Mouse (Mus musculus): Measurements from ENCODE around the gene Wdr82. TPM values are rescaled to one million over a fixed set of nuclear protein-coding genes. Genes with fewer than 3 reads are reported as not detected.

Gene Wdr82
- total RNA-seq (2021) = 100 to 1,000 TPM; 155 to 158 TPM

DNA sequence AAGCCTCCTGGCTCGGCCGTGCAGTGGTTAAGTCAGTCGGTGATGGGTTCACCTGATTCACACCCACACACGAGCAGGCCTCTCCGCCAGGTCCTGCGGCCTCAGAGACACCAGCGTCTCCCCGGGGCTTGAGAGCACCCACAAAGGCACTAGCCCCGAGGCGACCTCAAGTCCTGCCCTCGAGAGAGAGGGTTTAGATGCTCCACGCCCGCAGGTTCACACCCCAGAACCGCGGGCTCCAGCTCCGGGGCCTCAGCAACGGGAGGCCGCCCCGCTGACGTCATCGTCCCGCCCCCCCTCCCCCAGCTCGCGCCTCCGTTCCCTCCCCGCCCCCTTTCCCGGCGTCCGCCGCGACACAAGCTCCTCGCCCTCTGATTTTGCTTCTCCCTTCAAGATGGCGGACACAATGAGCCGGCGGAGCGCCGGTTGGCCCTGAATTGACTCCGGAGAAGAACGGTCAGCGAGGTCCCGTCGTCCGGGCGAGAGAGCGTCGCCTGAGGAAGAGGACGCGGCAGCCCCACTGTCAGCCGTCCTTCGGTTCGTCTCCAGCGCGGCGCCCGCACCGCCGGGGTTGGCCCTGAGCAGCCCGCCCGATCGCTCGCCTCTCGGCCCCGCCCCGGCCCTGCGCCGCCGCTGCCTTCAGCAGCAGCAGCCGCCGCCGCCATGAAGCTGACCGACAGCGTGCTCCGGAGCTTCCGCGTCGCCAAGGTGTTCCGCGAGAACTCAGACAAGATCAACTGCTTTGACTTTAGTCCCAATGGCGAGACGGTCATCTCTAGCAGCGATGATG is at the start of gene Wdr82:
Wdr82 (plus strand) TSS at position 373 of the 790 bp plus-strand sequence.
- peak; percentile 80 to 96 for DNase-seq (ENCODE audit: extremely low spot score in 1 of 2, low spot score in 2 of 2)
- intact Hi-C loops (cut with DNase I) = loop anchor here (5.0 to 10.0 kb wide), 2 partner anchors 42 to 254 kb away; partner anchors contain the start of gene Rpl29

DNA sequence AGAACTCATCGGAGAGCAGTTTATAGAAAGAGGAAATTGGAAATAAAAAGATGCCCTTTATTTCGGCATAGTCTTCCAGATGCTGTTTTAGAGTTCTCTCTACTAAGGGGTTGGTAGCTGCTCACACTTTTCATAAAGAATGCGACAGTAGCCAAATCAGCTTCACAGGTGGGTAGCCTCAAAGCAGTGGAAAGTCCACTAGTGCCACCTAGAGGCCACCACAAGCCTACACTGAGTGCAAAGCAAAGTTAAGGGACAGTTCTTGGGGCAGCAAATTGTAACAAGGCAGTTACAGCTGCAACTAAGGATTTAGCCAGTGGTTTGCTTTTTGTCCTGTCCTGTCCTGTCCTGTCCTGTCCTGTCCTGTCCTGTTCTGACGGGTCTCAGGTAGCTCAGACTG is 47.1 kb upstream of the Wdr82 start:
- intact Hi-C loops (cut with DNase I) = loop anchor here (10.0 kb wide), 1 partner anchor 709 kb away; no protein-coding TSS in a partner anchor
- no peak for DNase-seq (ENCODE audit: extremely low spot score in 1 of 2, low spot score in 2 of 2)

DNA sequence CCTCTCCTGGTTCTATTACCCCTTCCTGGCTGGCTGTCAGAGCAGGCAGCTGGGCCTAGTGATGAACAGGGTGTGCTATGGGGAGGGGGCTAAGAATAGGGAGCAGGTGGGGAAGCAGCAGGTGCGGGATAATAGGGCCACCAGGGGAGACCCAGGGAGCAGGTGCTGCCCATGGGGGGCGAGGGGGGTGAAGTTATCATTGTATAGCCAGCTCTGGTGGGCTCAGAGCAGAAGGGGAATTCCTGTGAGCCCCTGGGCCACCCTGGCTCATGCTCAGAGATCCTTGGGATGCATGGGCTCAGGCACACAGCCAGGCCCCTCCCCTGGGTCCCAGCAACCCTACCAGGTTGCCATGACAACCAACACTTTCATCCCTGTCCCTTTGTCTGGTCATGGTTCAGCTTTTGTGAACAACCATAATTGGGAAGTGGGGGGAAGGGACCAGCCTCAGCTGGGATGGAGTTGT is 43.9 kb upstream of the Wdr82 start:
- intact Hi-C loops (cut with DNase I) = loop anchor here (10.0 kb wide), 1 partner anchor 712 kb away; no protein-coding TSS in a partner anchor
- DNase-seq (ENCODE audit: extremely low spot score in 1 of 2, low spot score in 2 of 2) = no peak

DNA sequence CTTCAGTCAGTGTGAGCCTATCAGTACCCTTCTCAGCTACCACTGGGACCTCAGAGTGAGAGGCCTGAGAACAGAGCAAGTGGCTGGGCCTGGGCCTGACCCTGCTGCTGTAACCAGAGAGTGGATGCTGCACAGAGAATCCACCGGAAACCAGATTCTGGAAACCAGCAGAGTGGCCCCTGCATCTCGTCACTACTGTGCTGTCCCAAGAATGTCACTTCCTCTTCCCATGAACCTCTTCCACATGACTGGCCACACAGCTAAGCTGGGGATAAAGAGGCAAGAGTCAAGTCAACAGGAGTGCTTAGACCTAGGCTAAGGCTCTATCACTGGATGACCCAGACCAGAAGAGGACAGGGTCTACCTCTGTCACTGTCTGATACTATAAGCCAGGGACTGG is 41.7 kb upstream of the Wdr82 start:
- no peak for DNase-seq (ENCODE audit: extremely low spot score in 1 of 2, low spot score in 2 of 2)
- intact Hi-C loops (cut with DNase I) = loop anchor here (10.0 kb wide), 1 partner anchor 714 kb away; no protein-coding TSS in a partner anchor

DNA sequence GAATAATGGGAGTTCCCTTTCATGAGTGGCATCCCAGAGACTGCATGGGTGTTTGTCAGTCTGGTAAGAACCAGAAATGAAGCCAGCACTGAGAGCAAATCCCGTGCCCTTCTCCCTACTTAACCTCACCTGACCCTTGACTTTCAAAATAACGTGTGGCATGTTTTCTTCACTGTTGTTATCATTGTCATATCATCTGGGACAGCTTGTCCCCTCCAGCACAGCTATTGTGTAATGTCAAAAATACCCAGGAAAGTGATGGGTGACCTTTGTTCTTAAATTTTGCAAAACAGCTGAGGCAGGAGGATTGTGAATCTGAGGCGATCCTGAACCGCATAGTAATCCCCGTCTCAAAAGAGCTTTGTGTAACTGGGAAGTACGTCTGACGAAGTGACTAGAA is 40.5 kb upstream of the Wdr82 start:
- no peak for DNase-seq (ENCODE audit: extremely low spot score in 1 of 2, low spot score in 2 of 2)
- intact Hi-C loops (cut with DNase I) = no loop called here

DNA sequence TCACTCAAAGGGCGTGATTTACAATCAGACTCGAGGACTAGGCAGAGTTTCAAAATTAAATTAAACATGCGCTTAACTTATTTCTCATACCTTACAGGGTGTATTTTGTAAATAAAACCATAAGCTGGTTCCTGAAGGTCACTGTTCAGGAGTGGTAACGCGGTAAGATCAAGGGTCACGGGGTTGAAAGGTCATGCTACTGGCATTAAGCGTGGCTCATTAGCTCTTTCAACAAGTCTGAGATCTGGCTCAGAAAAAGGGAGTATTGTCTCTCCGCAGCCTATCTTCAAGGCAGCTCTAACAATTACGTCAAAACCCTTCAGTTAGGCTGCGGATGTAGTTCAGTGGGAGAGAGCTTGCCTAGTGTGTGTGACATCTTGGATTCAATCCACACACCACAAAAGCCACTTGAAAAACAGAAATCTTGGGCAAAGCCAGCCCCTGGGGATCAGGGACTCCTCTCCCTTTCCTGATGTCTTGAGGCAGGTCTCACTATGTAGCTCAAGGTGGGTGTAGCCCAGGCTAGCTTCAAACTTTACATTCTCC is 33.0 kb upstream of the Wdr82 start:
- no peak for DNase-seq (ENCODE audit: extremely low spot score in 1 of 2, low spot score in 2 of 2)
- intact Hi-C loops (cut with DNase I) = no loop called here

DNA sequence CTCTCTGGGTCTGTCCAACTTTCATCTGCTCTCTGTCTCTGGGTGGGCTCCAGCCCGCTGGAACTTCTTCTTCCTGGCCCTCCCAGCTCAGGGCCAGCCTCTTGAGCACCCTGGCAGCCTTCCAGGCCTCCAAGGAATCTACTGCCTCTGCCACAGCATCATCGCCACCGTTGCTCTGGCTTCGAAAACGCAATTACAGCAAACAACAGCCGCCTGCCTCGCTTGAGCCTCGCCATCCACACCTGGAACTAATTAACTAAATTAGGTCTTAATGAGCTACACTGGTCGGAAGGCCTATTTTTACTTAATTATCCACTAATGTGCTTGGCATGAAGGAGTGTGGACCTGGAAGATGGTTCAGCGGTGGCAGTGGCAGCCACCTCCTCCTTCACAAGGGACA is 31.0 kb upstream of the Wdr82 start:
- intact Hi-C loops (cut with DNase I) = no loop called here
- peak in 1 of 2 experiments; percentile 52 for DNase-seq (ENCODE audit: extremely low spot score in 1 of 2, low spot score in 2 of 2)

DNA sequence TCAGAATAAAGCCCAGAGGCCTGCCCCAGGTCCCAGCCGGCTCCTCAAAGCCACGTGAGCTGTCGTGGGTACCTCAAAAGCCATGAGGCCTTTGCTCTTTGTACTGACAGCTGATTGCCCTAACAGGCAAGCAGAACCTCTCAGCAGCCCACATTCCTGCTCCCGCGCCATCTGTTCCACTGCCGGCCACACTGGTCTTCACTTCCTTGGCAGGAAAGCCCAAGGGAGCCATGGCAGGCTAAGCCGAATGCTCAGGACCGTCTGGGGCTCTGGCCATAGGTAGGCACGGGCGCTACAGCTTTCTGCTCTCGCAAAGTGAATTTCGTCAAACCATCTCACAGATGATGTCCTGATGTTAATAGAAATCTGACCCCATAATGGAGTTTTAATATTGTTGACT is 28.8 kb upstream of the Wdr82 start:
- intact Hi-C loops (cut with DNase I) = no loop called here
- no peak for DNase-seq (ENCODE audit: extremely low spot score in 1 of 2, low spot score in 2 of 2)

DNA sequence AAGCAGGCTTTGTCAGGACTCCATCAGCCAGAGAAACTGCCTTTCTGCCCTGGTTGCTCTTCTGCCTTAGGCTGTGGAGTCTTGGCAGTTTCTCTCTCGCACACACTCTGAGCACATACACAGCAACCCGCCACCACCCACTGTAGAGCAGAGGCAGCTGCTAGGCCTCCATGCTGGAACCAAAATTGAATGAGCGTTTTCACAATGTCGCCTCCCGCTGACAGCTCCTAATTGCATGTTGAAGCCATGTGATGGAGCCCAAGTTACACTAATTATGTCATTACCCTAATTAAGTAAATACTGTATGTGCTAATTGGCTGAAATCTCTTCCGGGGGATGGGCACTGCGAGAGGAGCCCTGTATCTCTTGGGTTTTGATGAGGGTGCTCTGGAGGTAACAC is 26.6 kb upstream of the Wdr82 start:
- intact Hi-C loops (cut with DNase I) = no loop called here
- DNase-seq (ENCODE audit: extremely low spot score in 1 of 2, low spot score in 2 of 2) = no peak

DNA sequence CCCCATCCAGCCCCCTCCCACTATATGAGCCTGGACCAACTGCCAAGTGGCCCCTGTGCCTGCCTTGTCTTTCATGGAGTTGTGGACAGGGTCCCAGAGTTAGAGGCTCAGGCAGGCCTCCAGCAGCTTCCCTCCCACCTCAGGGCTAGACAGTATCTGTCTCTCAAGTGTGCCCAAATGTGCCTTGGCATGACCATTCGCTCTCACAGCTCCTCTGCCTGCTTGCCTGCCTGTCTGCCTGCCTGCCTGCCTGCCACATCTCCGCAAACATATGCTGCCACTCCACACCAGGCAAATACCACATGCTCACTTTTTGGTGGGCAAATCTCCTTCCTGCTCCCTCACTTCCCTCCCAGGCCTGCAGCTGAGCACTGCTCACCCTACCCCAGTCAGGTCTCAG is 25.1 kb upstream of the Wdr82 start:
- intact Hi-C loops (cut with DNase I) = no loop called here
- no peak for DNase-seq (ENCODE audit: extremely low spot score in 1 of 2, low spot score in 2 of 2)

DNA sequence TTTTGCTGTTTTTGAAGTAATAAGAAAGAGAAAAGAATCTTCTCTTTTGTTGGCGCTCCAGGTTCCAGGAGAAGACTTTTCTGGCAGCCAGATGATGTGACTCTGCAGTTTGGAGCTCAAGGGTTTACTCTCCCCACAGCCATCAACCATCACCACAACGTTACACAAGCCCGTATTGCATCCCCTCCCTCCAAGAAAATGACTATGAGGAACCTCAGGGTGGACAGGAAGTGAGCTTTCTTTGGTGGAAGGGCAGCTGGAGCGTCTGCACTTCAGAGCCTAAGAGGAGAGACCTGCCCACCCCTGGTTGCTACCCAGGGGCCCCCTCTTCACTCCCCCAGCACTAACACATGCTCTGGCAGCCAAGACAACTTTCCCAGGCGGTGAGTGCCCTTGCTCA is 23.4 kb upstream of the Wdr82 start:
- DNase-seq (ENCODE audit: extremely low spot score in 1 of 2, low spot score in 2 of 2) = no peak
- intact Hi-C loops (cut with DNase I) = no loop called here

DNA sequence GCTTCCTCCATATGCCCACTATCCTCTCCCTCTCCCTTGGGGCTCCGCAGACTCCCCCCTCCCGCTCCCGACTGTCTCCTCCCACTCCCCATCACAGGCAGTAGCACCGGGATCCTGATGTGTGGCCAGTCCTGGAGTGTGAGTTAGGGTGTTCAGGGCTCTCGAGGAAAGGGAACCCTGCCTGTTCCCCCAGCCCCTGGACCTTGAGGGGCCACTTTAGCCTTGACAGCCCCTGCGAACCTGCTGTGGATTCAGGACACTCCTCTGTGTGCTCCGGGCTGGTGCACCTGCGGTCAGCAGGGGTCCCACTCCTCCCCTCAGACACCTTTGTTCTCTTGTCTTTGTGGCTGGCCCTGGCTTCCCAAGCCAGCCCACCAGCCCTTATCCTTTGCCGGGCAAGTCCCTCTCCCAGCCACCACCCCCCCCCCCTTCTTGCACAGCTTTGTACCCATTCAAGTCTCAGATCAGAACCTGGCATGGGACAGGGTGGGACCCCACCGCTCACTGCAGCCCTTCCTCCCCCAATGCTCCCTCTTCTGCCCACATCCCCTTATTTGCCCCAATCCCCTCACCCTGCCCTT is 22.8 kb upstream of the Wdr82 start:
- intact Hi-C loops (cut with DNase I) = no loop called here

DNA sequence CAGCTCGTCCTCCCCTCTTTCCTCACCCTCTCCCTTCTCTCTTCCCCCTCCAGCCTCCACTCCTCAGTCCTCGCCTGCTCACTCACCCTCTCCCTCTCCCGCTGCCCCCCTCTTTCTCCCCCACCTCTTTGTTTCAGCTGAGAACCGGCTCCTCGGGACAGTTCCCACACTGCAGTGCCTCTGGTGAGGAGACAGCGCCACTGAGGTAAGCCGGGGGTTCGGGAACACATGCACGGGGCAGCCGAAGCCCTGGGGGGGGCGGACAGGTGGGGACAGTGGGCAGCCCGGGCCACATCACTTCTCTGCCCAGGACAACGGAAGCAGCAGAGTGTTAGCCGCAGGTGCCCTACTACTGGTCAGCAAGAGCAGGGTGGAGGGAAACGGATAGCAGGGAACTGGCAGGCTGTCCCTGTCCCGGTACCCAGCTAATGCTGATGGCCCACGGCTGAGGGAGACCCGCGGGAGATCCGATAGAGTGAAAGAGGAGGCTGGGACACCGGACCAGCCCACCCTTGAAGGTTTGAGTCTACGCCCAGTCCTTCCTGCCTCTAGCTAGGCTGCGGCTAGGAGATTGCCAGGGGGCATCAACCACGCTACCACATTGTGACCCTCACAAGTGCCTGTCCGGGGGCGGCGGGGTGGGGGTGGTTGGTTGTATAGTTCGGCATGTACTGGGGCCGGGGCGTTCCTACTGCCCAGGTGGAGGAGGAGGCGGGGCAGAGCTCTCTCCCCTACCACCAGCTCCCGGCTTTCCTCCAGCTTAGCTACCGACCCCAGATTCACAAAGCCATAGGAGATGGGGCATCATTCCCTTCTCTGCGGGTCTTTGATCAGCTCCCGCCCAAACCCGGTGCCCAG is 22.0 kb upstream of the Wdr82 start:
- intact Hi-C loops (cut with DNase I) = no loop called here
- DNase-seq (ENCODE audit: extremely low spot score in 1 of 2, low spot score in 2 of 2) = no peak

More for the DNA sequence above, 22.8 kb upstream of the Wdr82 start:
- no peak for DNase-seq (ENCODE audit: extremely low spot score in 1 of 2, low spot score in 2 of 2)

DNA sequence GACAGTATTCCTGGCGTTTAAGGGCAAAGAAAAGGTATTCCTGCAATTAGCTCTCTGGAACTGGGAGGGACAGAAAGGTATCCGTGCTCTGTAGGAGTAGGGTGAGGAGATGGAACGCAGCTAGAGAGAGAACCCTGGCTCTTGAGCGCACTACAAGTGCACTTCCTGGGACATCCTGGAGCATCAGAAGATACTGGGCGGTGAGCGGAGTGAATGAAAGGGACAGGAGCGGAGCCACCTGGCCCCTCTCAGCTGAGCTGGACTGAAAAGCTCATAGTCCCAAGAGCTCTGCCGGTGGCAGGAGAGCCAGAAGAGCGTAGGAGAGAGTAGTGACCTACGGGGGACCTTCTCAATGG is 21.4 kb upstream of the Wdr82 start:
- no peak for DNase-seq (ENCODE audit: extremely low spot score in 1 of 2, low spot score in 2 of 2)
- intact Hi-C loops (cut with DNase I) = no loop called here

DNA sequence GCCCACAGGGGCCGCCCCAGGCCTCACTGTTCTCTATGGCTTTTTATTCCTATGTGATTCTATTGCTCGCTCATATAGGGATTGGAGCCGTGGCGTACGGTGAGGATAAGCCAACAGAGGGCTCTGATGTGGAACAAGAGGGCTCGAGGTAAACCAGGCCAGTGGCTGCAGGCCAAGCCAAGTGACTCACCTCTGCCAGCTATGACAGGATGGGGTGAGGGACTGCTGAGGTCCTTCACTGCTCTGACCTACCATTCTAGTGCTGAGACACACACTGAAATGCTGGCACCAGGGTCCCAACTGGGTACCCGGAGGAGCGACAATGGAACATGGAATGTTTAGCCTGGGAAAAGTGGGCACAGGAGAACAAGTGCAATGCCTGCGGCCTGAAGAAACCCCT is 16.6 kb upstream of the Wdr82 start:
- intact Hi-C loops (cut with DNase I) = no loop called here
- DNase-seq (ENCODE audit: extremely low spot score in 1 of 2, low spot score in 2 of 2) = no peak

DNA sequence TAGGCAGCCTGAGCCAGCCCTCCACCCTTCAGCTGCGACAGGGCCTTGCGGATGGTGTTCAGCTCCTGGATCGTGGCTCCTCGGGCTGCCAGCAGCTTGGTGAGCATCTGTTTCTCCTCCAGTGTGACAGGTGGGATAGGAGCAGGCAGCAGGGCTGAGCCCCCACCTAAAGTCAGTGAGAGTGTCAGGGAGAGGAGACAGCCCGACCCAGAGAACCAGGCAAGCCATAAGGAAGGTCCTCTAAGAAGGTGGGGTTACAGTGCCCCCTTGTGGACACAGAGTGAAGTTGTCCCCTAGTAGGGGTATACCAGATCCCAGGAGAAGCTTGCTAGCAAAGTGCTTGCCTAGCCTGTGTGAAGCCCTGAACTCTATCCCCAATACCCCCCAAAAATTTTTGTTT is 14.3 kb upstream of the Wdr82 start:
- peak; percentile 55 to 66 for DNase-seq (ENCODE audit: extremely low spot score in 1 of 2, low spot score in 2 of 2)
- intact Hi-C loops (cut with DNase I) = no loop called here

DNA sequence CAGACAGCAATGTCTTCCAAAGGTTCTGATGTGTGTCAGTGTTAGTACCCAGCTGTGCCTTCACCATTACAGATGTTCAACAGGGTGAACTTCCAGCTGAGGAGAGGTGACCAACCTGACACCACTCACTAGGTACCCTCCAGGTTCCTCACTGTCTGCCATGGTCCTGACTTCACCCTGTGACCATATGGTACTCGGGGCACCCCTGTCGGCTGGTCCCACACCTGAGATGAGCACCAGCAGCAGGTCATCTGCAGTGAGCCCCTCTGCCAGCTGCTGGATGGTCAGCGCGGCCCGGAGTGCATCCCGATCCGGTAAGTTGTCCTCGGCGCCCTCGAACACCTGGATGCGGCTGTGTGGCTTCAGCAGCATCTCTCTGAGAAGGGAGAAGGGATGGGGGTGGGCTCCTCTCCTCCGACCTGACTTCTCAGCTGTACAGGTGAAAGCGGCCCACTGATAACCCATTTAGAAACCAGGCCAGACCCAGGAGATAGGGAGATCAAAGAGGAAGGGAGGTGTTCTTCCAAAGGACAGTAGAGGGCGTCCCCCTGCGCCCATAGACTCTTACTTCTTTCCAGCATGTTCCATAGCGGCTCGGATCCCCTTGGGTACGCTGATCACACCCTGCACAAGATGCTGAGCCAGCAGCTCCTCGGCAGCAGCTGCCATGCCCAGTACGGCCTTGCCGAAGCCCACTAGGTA is 13.7 kb upstream of the Wdr82 start:
- intact Hi-C loops (cut with DNase I) = no loop called here
- DNase-seq (ENCODE audit: extremely low spot score in 1 of 2, low spot score in 2 of 2) = no peak

DNA sequence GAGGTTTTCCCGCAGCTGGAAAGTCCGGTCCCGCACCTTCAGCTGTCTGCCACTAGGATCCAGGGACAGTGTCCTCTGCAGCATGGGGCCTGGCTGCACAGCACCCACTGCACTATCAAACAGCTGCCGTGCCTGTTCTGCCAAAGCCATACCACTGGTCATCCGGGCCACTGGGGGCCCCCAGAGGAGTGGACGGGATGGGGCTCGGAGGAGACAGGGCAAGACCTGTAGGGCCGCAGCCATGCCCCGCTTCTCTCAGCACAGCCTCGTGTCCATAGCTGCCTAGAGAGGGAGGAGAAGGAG is 13.2 kb upstream of the Wdr82 start:
- no peak for DNase-seq (ENCODE audit: extremely low spot score in 1 of 2, low spot score in 2 of 2)
- intact Hi-C loops (cut with DNase I) = no loop called here

DNA sequence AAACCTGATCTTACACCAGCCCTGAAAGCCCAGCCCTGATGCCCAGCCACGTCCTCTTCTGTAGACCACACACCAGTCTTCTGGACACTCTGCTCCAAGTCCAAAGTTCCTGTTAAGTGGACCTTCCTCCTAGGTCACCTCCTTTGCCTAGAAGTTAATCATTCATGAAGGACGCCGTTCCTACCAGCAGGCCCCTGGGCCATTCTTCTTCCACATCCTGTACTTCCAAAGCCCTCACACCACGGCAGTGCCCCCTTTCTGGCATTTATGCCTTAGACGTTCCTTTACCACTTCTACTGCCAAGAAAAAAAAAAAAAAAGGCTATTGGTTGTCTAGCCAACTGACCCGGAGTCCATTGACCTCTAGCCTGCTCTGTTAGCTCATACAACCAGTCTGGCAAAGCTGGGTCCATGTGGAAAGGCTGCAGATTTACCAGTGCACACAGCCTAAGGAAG is 12.7 kb upstream of the Wdr82 start, which contains the start of gene Glyctk:
Glyctk (minus strand) TSS at position 102 of the 455 bp plus-strand sequence.
- intact Hi-C loops (cut with DNase I) = no loop called here
- no peak for DNase-seq (ENCODE audit: extremely low spot score in 1 of 2, low spot score in 2 of 2)

Data from left cerebral cortex, postnatal 10 days (tissue).